In genomic region chr10:34185556-34185955, GRCm38 (mm10) we compare ENCODE assay signal across 17 mouse cellular contexts. TPM values are rescaled to one million over a fixed set of nuclear protein-coding genes. Genes with fewer than 3 reads are reported as not detected.
DNase-seq lines count a peak whose midpoint lies in the region; ATAC-seq and TF ChIP-seq lines count a peak whose summit lies in the region.
"Had no signal": no experiment of that assay in that cellular context is flagged by ENCODE, and none has a peak within 500 bp of the region (broad histone marks: within the 10 kb centered on the region; RNA-seq: fewer than 3 reads in every experiment).

No protein-coding gene starts in this region.

- ATAC-seq in limb, embryonic 14.5 days (ENCODE audit: low FRiP score, low read depth): no peak
- ATAC-seq: forebrain, embryonic 13.5 days; liver, postnatal 0 days had no signal

- H3K4me2 ChIP-seq in limb, embryonic 14.5 days (replicated peaks; ENCODE audit: low read depth, low read length, severe bottlenecking): no peak overlapping the region
- H3K4me2 ChIP-seq: forebrain, embryonic 13.5 days; neural tube, embryonic 15.5 days had no signal

- no peaks in the 10 kb centered on the region for H3K79me2 ChIP-seq in heart, adult 2 months (replicated peaks; ENCODE audit: control insufficient read depth, insufficient read depth, low read length)

- TF ChIP-seq CTCF in gastrocnemius, adult 2 months (IDR thresholded peaks at IDR 0.05): no peak
- no peak for TF ChIP-seq CTCF in heart, adult 2 months (IDR thresholded peaks at IDR 0.05)
- no peak for TF ChIP-seq CTCF in cerebellum, adult 2 months (IDR thresholded peaks at IDR 0.05; ENCODE audit: borderline replicate concordance, insufficient read depth, low read depth, low read length)

- H3K36me3 ChIP-seq in limb, embryonic 14.5 days (ENCODE audit: control insufficient read depth, insufficient read depth, low read length): peaks cover 6% of the 10 kb centered on the region
- H3K36me3 ChIP-seq in heart, adult 2 months (ENCODE audit: control insufficient read depth, insufficient read depth, low read length): no peaks in the 10 kb centered on the region
- H3K36me3 ChIP-seq: neural tube, embryonic 15.5 days had no signal

- no peaks in the 10 kb centered on the region for H3K9me3 ChIP-seq in limb, embryonic 14.5 days (ENCODE audit: control insufficient read depth, low read length)
- H3K9me3 ChIP-seq: forebrain, embryonic 13.5 days; neural tube, embryonic 15.5 days had no signal

- TF ChIP-seq POLR2A in limb, embryonic 14.5 days (IDR thresholded peaks at IDR 0.05; ENCODE audit: borderline replicate concordance, extremely low read depth, insufficient read depth, insufficient read length): no peak
- TF ChIP-seq POLR2A in heart, adult 2 months (IDR thresholded peaks at IDR 0.05; ENCODE audit: insufficient read depth, low read depth, low read length): no peak
- no peak for TF ChIP-seq POLR2A in cerebellum, adult 2 months (IDR thresholded peaks at IDR 0.05; ENCODE audit: borderline replicate concordance, insufficient read depth, low read length)

- no peak overlapping the region for H3K9ac ChIP-seq in limb, embryonic 14.5 days (ENCODE audit: low read depth, low read length, severe bottlenecking)
- H3K9ac ChIP-seq in heart, adult 2 months (ENCODE audit: low read depth, low read length): no peak overlapping the region
- H3K9ac ChIP-seq: forebrain, embryonic 13.5 days; liver, postnatal 0 days; neural tube, embryonic 15.5 days had no signal

- H3K27ac ChIP-seq in gastrocnemius, adult 2 months: peak overlapping the region; percentile 63; the same call in 1 of the 2 replicates
- 0 out of 2 replicates have a peak overlapping the region, but pooled peaks have one; percentile 84 for H3K27ac ChIP-seq in limb, embryonic 14.5 days (replicated peaks; ENCODE audit: low read depth, low read length)
- H3K27ac ChIP-seq in heart, adult 2 months: no peak overlapping the region
- no peak overlapping the region for H3K27ac ChIP-seq in cerebellum, adult 2 months (ENCODE audit: insufficient read depth, low read length)
- H3K27ac ChIP-seq: forebrain, embryonic 13.5 days; neural tube, embryonic 15.5 days had no signal

- TF ChIP-seq EP300 in heart, adult 2 months (IDR thresholded peaks at IDR 0.05; ENCODE audit: insufficient read depth, low read depth, low read length): no peak

- H3K4me3 ChIP-seq in gastrocnemius, adult 2 months: no peak overlapping the region
- no peak overlapping the region for H3K4me3 ChIP-seq in limb, embryonic 14.5 days (replicated peaks; ENCODE audit: low read length)
- no peak overlapping the region for H3K4me3 ChIP-seq in heart, adult 2 months
- H3K4me3 ChIP-seq in cerebellum, adult 2 months (replicated peaks; ENCODE audit: insufficient read depth, low read depth, low read length): no peak overlapping the region
- H3K4me3 ChIP-seq: forebrain, embryonic 13.5 days; neural tube, embryonic 15.5 days had no signal

- WGBS in limb, embryonic 14.5 days: 53% methylated on average over 4 of the region's 4 CpGs
- WGBS in heart, adult 2 months: 58% methylated on average over 4 of the region's 4 CpGs
- 47% methylated on average over 4 of the region's 4 CpGs for WGBS in cerebellum, adult 2 months

- peaks cover 20% of the 10 kb centered on the region for H3K4me1 ChIP-seq in limb, embryonic 14.5 days (ENCODE audit: control insufficient read depth, insufficient read depth, low read length)
- peaks cover 1% of the 10 kb centered on the region for H3K4me1 ChIP-seq in heart, adult 2 months (ENCODE audit: control insufficient read depth, insufficient read depth, low read length)
- no peaks in the 10 kb centered on the region for H3K4me1 ChIP-seq in cerebellum, adult 2 months (ENCODE audit: control insufficient read depth, insufficient read depth, low read length)
- H3K4me1 ChIP-seq: forebrain, embryonic 13.5 days; neural tube, embryonic 15.5 days had no signal

- H3K27me3 ChIP-seq in limb, embryonic 14.5 days (ENCODE audit: control insufficient read depth, insufficient read depth, low read length): no peaks in the 10 kb centered on the region
- no peaks in the 10 kb centered on the region for H3K27me3 ChIP-seq in heart, adult 2 months (ENCODE audit: control insufficient read depth, insufficient read depth, low read length)
- H3K27me3 ChIP-seq in cerebellum, adult 2 months (ENCODE audit: control insufficient read depth, insufficient read depth, low read length): no peaks in the 10 kb centered on the region
- H3K27me3 ChIP-seq: forebrain, embryonic 13.5 days; neural tube, embryonic 15.5 days had no signal

- DNase-seq in gastrocnemius, adult 2 months: no peak
- no peak for DNase-seq in gastrocnemius, adult 18-20 months (ENCODE audit: low spot score)
- DNase-seq in 3T3-L1 (ENCODE audit: low read depth, low spot score) (peak; percentile 47), adipocyte (ENCODE audit: low spot score) (peak; percentile 19)
- no peak for DNase-seq in limb, embryonic 14.5 days (ENCODE audit: low spot score)
- no peak for DNase-seq in heart, adult 2 months
- DNase-seq in embryo, embryonic 10.5 days (ENCODE audit: low spot score): no peak
- DNase-seq in cerebellum, adult 2 months: no peak
- DNase-seq: cerebellum, adult 18-20 months; heart, postnatal 36 days; kidney, postnatal 14 days; liver, postnatal 0 days; thymus, postnatal 14 days had no signal

- intact Hi-C loops in gastrocnemius, adult 2 months (cut with DNase I): no loop called here
- intact Hi-C loops in heart, adult 2 months (cut with DNase I): loop anchor here (1.0 kb wide), 1 partner anchor 11 kb away; no protein-coding TSS in a partner anchor

RNA-seq across cellular contexts. Expression of gene Dse, which starts 22.0 kb away (rescaled TPM):
- total RNA-seq in gastrocnemius, adult 2 months (2021): 1 to 10 TPM; 4.2 to 4.5 TPM
- 1 to 10 TPM; 2.9 to 5.1 TPM for total RNA-seq in gastrocnemius, adult 18-20 months (2021)
- 30.8 and 38.8 TPM in 2 replicates for polyA plus RNA-seq in limb, embryonic 14.5 days (2012; rRNA removed)
- 49.8 and 50.6 TPM in 2 replicates for polyA plus RNA-seq in limb, embryonic 14.5 days (2014; fragmentation: Nextera tagmentation; extraction: Ambion mirVana)
- total RNA-seq in heart, adult 2 months (2021): 1 to 10 TPM; 4.3 to 5.0 TPM
- polyA plus RNA-seq in heart, adult 2 months (2012; rRNA removed): 3.2 and 5.2 TPM in 2 replicates
- 1.6 and 1.7 TPM in 2 replicates for polyA plus RNA-seq in cerebellum, adult 2 months (2012; rRNA removed)

RNA-seq across cellular contexts. Expression of gene Calhm6, which starts 57.8 kb away (rescaled TPM):
- total RNA-seq in gastrocnemius, adult 2 months (2021): not detected
- under 1 TPM in 1 of 2 experiments, not detected in 1; 0.21 TPM for total RNA-seq in gastrocnemius, adult 18-20 months (2021)
- 1.2 and 1.7 TPM in 2 replicates for polyA plus RNA-seq in limb, embryonic 14.5 days (2012; rRNA removed)
- 0.96 and 1.5 TPM in 2 replicates for polyA plus RNA-seq in limb, embryonic 14.5 days (2014; fragmentation: Nextera tagmentation; extraction: Ambion mirVana)
- under 1 TPM; 0.23 to 0.48 TPM for total RNA-seq in heart, adult 2 months (2021)
- polyA plus RNA-seq in heart, adult 2 months (2012; rRNA removed): 0.25 TPM in 1 of 2 replicates, not detected in the other
- polyA plus RNA-seq in cerebellum, adult 2 months (2012; rRNA removed): 0.22 and 0.34 TPM in 2 replicates
- total RNA-seq: gastrocnemius, adult 8-10 months; heart, postnatal 36 days had no signal
- polyA plus RNA-seq: C2C12 had no signal

Comparison
In these comparisons a context has a peak if more than half of its experiments do, and no peak if none do; other contexts are left out.
1. DNase-seq: peak in 3T3-L1 (single experiment) and adipocyte (single experiment); none in gastrocnemius, adult 2 months (single experiment), gastrocnemius, adult 18-20 months (single experiment), limb, embryonic 14.5 days (single experiment), heart, adult 2 months (0 of 2), embryo, embryonic 10.5 days (single experiment) and cerebellum, adult 2 months (0 of 2).
2. H3K27ac ChIP-seq: peak in gastrocnemius, adult 2 months (single experiment) and limb, embryonic 14.5 days (single experiment); none in heart, adult 2 months (single experiment) and cerebellum, adult 2 months (single experiment).